Mouse (Mus musculus): ENCODE results near the gene Abcb11.
"Not testable (repeated sequence)": the region's sequence is repeated elsewhere in the genome, so short reads cannot be mapped to it uniquely, and the experiment has no call there.

Gene Abcb11

DNA sequence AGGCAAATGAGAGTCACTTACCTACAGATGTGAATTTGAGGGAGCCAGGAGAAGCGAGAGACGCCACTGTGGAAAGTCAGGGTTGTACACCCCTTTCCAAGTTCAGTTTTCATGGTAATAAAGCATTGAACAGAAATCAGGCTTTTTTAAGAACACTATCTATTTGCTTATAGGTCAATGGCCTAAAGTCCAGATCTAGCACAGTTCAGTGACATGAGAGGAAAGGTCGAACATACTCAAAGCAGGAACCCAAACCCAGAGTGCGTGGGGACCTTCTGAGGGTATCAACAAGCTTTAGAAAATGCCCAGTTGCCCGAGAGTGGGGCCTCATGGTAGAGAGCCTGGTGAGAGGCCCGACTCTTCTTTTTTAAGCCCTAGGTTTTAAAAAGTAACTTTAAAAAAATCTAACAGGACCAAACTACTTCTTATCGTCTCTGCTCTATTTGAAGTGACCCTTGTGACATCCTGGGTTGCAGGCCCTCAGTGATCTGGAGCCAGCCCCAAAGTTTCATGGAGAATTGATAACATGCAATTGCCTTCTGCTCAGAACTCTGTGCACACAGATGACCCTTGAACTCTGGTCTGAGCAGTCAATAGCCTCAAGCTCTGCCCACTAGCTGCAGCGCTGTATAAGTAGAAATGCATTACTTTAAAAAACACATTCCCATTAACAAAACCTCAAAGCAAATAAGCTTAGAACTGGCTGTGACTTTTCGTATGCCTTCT, at the start of gene Abcb11:
Gene Abcb11 (minus strand): TSS at position 121 of the 726 bp plus-strand sequence.
- no peak for DNase-seq (ENCODE audit: low spot score in 2 of 2)

DNA sequence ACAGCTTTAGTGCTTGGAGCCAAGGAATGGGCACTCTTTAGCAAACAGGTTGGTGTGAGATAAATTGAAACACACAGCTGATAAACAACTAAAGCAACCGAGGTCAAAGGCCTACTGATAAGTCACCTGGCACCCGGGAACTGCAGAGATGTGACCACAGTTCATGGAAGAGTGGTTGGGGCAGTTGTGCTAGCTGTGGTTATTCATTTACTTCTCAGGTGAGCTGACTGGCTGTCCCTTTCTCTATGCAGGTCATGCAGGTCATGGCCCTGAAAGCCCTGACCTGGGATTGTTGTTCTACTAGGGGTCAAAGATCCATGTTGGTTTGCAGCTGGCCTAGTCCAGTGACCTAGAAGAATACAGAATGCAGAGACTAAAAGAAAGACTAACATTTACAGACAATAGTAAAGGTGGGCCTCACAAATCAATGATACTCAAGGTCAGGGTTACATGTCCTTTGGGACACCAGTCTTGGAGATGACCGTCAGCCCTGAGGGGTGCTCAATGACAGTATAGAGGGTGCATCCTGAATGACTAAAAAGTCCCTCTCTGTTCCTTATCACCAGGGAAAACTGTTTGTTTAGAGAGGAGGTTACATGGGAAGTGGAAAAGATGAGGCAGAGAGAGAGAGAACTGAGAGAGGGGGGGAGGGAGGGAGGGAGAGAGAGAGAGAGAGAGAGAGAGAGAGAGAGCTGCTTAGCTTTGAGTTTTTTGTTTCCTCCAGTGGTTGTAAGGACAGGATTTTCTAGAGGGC, 43.9 kb upstream of the Abcb11 start:
- DNase-seq (ENCODE audit: low spot score in 2 of 2), result no peak

DNA sequence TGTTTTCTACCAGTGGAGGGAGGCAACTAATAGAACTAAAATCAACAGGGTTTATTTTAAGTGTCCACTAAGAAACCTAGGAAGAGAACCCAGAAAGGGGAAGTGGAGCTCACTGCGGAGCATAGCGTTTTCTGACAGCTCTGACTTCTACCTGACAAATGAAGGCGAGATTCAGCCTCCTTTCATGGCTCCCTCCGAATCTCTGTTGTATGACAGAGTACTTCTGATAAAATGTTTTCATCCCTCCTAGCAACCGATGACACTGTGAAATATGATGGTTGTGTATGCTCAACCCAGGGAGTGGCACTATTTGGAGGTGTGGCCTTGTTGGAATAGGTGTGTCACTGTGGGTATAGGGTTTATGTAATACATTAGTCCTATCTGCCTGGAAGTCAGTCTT, 40.4 kb upstream of the Abcb11 start:
- no peak for DNase-seq (ENCODE audit: low spot score in 2 of 2)

DNA sequence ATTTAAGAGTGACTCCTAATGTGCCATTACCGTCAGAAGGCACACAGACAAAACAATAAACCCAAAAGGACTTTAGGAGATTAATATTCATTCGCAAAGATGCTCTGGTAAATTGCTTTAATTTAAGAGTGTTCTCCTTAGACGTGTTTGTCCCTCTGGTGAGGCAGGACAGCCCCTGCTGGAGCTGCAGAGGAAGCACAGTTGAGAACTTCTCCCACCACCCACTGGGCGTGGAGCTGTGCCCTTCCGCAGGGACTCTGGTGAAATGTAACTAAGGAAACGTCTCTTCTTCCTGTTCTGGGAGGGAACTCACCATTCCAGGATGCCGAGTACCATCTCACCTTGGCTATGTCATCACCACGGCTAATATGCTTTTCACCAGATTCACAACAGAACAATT, 39.3 kb upstream of the Abcb11 start:
- no peak for DNase-seq (ENCODE audit: low spot score in 2 of 2)

DNA sequence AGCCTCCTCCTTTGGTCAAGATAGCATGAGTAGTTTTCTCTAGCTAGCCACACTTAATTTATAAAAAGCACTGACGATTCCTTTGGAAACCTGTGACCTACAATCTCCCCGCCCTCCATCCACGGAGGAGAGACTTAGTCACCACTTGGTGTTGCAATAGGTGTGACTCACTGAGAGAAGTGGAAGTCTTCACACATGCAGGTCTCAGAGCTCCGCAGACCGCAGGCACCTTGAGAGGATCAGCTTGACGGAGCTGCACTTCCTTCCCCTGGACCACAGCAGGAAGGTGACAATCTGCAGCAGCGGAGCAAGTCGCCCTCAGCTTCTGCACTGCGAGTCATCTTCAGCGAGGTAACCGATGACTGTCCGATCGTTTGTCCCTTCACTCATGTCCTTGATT, 37.9 kb upstream of the Abcb11 start, which contains the start of gene Dhrs9:
Gene Dhrs9 (plus strand): TSS at position 165 of the 400 bp plus-strand sequence.
- DNase-seq (ENCODE audit: low spot score in 2 of 2), result no peak

DNA sequence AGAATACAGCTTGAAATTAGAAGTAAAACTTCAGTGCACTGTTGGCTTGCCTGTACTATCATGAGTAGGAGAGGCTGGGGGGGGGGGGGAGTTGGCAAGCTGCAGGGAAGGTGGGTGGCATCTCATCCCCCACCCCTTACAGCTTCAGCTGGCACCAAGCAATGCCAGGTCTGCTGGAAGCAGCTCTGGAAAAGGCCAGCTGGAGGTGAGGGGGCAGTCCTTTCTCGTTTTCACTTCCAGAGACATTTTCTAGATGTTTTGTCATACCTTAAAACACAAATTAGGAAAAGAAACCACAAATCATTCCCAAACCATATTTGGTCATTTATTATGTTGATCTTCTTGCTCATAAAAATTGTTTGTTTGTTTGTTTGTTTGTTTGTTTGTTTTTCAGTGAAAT, 37.4 kb upstream of the Abcb11 start:
- no peak for DNase-seq (ENCODE audit: low spot score in 2 of 2)

DNA sequence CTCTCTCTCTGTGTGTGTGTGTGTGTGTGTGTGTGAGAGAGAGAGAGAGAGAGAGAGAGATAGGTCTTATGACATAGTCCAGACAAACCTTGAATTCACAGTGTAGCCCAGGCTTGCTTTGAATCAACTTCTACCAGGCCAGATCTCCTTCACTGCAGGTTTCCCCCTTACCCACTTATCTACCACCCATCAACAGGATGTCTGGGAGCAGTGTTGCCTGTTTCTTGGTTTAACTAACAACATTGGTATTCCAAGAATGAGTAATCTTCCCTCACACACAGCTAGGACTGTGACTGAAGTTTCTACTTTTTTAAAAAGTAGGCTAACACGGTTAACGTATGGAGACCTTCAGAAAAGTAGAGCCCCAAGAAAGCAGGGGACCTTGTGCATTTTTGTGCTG, 34.4 kb upstream of the Abcb11 start:
- no peak for DNase-seq (ENCODE audit: low spot score in 2 of 2)

DNA sequence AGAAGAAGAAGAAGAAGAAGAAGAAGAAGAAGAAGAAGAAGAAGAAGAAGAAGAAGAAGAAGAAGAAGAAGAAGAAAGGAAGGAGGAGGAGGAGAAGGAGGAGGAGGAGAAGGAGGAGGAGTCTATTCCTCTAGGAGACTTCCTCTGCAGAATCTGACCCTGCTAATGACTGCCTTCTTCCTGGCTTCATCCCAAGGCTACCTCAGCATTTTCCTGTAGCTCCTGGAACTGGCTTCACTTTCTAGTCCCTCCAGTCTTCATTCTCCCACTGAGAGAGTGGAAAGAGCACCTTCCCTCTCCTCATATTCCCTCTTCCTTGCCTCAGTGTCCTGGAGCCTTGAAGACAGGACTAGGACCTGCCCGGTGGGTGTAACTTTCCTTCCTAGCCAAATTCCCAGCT, 22.9 kb upstream of the Abcb11 start:
- no peak for DNase-seq (ENCODE audit: low spot score in 2 of 2)

DNA sequence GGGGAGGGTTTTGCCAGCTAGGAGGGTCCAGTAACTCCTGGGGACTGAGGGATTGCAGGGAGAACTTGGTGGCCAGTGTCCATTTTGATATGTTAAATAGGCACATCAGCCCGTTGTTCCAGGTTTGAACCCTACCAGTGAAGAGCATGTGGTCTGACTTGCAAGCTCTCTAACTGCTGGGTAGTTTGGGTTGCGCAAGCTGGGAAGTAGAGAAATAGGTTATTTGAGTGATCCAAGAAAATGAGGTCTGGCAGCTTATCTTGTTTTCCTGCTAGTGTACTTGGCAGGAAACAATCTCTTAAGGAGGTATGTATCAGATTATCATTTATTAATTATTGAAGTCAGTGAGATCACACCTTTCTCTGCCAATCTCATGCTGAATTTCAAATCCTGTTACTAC, 22.4 kb upstream of the Abcb11 start:
- DNase-seq (ENCODE audit: low spot score in 2 of 2), result no peak

DNA sequence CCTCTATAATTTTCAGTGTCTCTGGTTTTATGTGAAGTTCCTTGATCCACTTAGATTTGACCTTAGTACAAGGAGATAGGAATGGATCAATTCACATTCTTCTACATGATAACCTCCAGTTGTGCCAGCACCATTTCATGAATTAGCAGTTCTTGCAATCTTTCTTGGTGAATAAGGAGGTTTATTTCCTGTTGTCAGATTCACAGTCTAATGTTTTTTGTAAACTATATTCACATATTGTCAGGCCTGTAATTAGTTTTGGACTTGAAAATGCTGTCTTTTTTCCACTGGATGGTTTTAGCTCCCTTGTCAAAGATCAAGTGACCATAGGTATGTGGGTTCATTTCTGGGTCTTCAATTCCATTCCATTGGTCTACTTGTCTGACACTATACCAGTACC, 13.0 kb upstream of the Abcb11 start:
- not testable (repeated sequence) for DNase-seq (ENCODE audit: low spot score in 2 of 2)

DNA sequence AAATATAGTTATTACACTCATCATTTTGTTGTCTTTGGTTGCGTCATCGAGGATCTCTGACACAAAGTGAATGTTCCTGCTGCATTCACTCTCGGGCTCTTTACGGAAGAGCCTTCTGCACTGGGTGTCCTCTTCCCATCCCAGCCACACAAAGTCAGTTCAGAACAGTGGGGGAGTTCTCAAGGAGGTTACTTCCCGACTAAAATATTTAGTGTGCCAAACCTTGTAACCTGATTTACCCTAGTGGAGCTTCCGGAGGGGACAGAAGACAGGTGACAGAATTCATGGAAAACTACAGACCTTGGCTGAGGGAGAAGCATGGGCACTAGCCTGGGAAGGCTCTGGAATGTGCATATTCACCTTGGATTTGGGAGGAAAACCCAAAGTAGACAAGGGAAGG, 910 bp downstream of the Abcb11 start:
- no peak for DNase-seq (ENCODE audit: low spot score in 2 of 2)

DNA sequence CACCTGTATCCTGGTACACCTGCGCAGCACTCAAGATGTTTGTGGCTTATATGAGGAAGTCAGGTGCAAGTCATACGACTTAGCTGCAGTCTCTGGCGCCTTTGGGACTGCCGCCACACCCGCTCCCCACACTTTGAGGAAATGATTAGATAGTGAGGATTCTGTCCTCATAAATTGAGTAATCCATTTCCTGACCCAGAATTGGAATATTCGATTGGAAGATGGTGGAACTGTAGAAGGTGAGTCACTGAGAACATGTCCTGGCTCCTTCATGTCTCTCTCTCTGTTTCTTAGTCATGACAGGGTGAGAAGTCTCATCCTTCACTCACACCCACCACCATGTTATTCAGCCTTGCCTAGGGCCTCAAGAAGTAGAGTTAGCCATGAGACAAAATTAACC, 10.9 kb downstream of the Abcb11 start:
- not testable (repeated sequence) for DNase-seq (ENCODE audit: low spot score in 2 of 2)

DNA sequence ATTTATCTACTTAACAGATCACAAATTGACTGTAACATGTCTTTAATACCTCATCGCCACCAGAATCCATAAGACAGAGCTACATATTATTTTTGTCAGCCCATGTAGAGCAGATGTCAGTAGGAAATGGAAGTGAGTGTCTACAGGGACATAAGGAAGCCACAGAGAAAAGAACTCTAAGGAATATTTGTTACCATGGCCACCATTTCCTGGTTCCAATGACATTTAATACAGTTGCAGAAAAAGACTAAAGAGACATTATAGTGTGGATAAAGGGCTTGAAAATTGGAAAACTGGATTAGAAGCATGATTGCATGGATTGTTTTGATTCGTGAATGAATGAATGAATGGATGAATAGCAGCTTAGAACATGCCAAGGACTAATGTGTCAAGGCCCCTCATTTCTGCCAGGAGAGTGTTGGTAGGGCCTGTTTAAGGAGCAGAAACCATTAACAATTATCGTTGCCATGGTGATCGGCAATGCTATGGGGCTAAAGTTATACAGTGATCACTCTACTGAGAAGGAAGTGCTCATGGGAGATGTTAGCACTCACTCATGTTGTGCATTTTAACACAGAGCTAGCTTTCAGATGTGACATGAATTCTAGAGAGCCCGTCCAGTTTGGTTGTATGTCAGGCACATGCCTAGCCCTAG, 13.8 kb downstream of the Abcb11 start:
- no peak for DNase-seq (ENCODE audit: low spot score in 2 of 2)

DNA sequence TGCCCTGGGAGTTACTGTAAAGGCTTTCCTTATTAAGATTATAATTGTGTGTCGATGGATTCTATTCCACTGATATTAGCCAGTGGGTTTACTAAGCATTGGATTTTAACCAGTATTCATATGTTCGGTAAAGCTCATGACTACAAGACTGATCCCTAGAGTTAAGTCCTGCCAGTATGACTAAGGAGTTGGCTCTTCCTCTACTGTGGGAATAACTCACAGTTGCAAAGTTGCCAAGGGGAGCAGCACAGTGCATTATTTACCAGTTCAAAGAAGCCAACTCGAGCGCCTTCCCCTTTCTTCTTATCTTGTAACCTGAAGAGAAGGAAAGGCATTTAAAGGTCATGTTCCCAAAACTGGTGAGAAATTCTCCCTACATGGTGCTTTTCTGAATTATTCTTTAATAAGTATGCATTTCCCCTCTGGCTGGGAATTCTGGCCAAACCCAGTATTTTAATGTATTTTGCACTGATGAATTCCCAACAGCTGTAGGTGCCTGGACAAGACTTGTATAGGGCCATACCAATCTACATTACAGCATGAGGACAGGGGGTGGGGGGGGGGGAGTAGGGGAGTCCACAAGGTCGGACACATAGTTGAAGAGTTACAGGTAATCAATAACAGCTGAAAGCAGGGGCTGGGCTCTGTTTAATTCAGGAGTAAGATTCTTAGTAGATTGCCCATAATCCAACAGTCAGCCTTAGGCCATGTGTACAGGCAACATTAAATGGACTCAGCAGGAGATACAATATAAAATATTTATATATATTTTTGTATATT, 17.3 kb downstream of the Abcb11 start:
- no peak for DNase-seq (ENCODE audit: low spot score in 2 of 2)

DNA sequence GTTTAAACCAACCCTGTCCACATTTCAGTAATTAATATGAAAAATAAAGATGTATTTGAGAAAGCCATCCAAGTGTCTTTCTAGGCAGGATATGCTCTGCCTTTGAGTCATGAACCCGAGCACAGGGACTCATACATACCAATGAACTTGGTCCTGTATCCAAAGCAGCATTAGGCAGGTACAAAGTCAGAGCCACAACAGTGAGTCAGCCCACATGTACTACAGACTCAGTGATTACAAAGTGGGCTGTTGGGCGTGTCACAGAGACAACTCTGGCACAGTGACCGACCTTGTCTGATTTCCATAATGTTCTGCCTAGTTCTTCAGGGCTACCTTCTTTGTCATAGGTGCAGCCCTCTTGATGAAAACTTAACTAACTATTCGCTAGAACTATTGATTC, 19.4 kb downstream of the Abcb11 start:
- DNase-seq (ENCODE audit: low spot score in 2 of 2), result no peak

DNA sequence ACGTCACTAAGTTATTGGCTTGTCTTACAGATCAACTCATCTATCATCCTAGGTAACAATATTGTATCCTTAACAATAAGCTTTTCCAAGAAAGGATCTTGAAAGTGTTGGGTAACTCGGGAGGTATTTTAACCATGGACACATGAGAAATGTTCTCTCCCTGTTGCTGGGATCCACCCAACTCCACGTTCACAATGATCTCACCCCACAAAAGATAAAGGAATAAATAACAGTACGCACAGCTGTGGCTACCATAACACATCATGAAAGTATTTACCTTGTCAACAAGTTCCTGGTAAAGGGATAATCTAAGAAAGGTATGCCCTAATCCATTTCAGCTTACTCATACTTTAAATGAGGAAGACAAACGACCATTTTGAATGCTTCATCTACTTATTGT, 21.0 kb downstream of the Abcb11 start:
- no peak for DNase-seq (ENCODE audit: low spot score in 2 of 2)

DNA sequence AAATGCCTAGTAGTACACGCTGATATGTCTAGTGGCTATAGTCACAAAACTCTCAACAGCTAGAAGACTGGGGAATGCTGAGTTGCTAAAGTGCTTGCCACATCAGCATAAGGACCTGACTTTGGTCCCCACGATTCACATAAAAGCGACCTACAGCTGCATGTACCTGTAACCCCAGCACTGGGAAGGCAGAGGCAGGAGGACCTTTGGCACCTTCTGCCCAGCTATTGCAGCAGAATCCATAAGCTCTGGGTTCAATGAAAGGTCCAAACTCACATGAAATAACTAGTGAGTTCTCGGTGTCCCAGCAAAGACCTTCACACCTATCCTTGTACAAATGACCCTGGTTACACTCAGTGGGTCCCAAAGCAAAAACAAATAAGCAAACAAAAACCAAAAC, 31.1 kb downstream of the Abcb11 start:
- DNase-seq (ENCODE audit: low spot score in 2 of 2), result no peak

DNA sequence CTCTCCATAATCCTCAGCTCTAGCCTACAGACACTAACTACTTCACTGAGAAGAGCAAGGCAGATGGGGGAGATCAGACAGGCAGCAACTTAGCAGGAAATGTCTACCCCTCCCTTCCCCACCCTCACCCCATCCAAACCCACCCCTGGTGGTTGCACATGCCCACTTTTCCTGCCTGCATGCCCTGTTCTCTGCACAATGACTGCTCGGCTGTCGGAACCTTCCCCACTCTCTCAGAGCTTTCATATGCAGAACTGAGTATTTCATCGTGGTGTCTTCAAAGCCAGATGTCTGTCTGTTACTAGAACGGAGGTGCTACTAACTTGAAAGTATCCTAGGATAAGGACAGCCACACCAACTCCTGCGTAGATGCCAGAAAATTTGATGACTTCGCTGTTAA, 34.3 kb downstream of the Abcb11 start:
- no peak for DNase-seq (ENCODE audit: low spot score in 2 of 2)

DNA sequence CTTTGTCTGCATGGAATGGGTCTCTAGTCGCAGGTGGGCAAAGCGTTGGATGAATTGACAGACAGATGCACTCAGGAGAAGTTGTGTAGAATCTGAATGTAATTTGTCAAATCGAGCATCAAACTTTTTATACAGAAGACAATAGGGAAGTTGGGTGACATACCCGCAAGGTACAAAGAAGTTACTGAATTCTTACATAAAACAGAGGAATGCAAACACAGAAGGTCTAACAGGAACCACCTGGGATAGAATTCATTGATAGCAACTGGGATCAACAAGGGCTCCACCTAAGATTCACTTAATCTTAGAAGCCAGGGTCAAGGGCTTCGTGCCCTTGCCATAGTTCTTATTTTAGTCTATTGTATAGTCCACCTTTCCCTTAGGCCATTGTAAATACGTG, 41.8 kb downstream of the Abcb11 start:
- not testable (repeated sequence) for DNase-seq (ENCODE audit: low spot score in 2 of 2)

DNA sequence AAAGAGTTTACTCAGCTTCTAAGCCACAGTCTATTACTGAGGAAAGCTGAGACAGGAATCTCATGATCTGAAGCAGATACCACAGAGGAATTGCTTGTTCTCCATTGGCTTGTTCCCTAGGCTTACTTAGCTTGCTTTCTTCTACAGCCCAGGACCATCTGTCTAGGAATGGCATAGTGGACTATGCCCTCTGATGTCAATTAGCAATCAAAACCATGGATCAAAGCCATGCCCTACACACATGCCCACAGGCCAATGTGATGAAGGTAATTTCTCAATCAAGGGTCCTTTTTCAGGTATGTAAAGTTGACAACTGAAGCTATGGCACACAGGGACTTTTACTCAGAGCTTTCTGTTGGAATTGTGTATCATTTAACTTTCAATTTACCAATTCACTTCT, 47.9 kb downstream of the Abcb11 start:
- no peak for DNase-seq (ENCODE audit: low spot score in 2 of 2)

DNA sequence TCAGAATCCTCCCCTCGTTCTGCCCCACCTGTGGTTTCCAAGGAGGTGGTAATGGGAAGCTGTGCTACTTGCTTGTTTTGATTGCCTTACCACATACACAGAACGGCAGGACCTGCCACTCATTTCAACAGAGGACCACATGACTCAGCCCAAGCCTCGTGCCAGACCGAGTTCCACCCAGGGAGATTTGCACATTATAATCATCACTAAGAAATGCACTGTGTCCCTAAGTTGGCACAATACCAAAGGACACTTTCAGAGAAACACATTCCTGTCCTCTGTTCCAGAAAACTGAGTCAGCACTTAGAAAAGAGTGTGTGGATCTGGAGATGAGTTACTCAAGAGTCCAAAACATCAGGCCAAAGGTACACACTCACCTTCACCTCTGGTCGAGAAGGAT, 53.4 kb downstream of the Abcb11 start:
- DNase-seq (ENCODE audit: low spot score in 2 of 2), result no peak

DNA sequence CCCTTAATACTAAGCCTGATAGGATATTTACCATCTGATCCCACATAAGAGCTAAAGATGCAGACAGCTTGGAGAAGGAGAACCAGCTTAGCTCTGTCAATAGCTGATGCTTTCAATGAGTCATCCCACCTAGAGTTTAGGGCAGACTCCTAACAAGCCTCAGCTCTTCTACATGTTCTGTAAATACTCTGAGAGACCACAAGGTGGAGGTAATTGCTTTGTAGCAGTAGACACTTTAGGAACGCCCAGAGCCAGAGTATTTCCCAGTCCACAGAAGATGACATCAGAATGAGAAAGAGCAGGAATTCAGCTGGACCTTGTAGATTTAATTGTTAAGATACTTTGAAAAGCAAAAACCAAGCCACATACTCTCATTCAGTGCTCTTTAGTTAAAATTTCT, 66.5 kb downstream of the Abcb11 start:
- DNase-seq (ENCODE audit: low spot score in 2 of 2), result no peak

Data from spleen, postnatal 14 days (tissue).